Mouse (Mus musculus): ENCODE results near the gene S1pr5.
"Not testable (repeated sequence)": the region's sequence is repeated elsewhere in the genome, so short reads cannot be mapped to it uniquely, and the experiment has no call there.

The S1pr5 gene

GRCm38 (mm10) chr9:21248326-21248725 is at the start of gene S1pr5:
Gene S1pr5, minus strand, starts transcription at chr9:21248443.
- DNase-seq (ENCODE audit: low spot score in 2 of 2), result peak; percentile 31 to 49

GRCm38 (mm10) chr9:21292271-21292670 is 44.0 kb upstream of the S1pr5 start:
- DNase-seq (ENCODE audit: low spot score in 2 of 2), result no peak

GRCm38 (mm10) chr9:21291868-21292267 is 43.6 kb upstream of the S1pr5 start:
- DNase-seq (ENCODE audit: low spot score in 2 of 2), result not testable (repeated sequence)

- DNase-seq (ENCODE audit: low spot score in 2 of 2), result peak; percentile 100
Measured at GRCm38 (mm10) chr9:21291022-21291787, 43.0 kb upstream of the S1pr5 start, which contains the start of gene Cdkn2d. Gene Cdkn2d, minus strand, starts transcription at chr9:21291407.

GRCm38 (mm10) chr9:21290589-21290988 is 42.3 kb upstream of the S1pr5 start:
- no peak for DNase-seq (ENCODE audit: low spot score in 2 of 2)

GRCm38 (mm10) chr9:21289337-21289671 is 41.1 kb upstream of the S1pr5 start:
- no peak for DNase-seq (ENCODE audit: low spot score in 2 of 2)

- DNase-seq (ENCODE audit: low spot score in 2 of 2), result peak; percentile 73 to 76
Measured at GRCm38 (mm10) chr9:21288404-21289336, 40.4 kb upstream of the S1pr5 start.

GRCm38 (mm10) chr9:21287571-21288402 is 39.5 kb upstream of the S1pr5 start, which contains the start of gene Kri1:
Gene Kri1, minus strand, starts transcription at chr9:21287969.
- DNase-seq (ENCODE audit: low spot score in 2 of 2), result peak; percentile 96

GRCm38 (mm10) chr9:21286753-21287152 is 38.5 kb upstream of the S1pr5 start:
- peak in 1 of 2 experiments; percentile 23 for DNase-seq (ENCODE audit: low spot score in 2 of 2)

- no peak for DNase-seq (ENCODE audit: low spot score in 2 of 2)
Measured at GRCm38 (mm10) chr9:21283994-21284393, 35.8 kb upstream of the S1pr5 start.

GRCm38 (mm10) chr9:21283591-21283990 is 35.3 kb upstream of the S1pr5 start:
- DNase-seq (ENCODE audit: low spot score in 2 of 2), result no peak

- DNase-seq (ENCODE audit: low spot score in 2 of 2), result no peak
Measured at GRCm38 (mm10) chr9:21277776-21278175, 29.5 kb upstream of the S1pr5 start.

GRCm38 (mm10) chr9:21276307-21276706 is 28.1 kb upstream of the S1pr5 start:
- DNase-seq (ENCODE audit: low spot score in 2 of 2), result no peak

- DNase-seq (ENCODE audit: low spot score in 2 of 2), result no peak
Measured at GRCm38 (mm10) chr9:21275727-21276126, 27.5 kb upstream of the S1pr5 start.

- no peak for DNase-seq (ENCODE audit: low spot score in 2 of 2)
Measured at GRCm38 (mm10) chr9:21275013-21275710, 26.9 kb upstream of the S1pr5 start.

- no peak for DNase-seq (ENCODE audit: low spot score in 2 of 2)
Measured at GRCm38 (mm10) chr9:21274336-21274735, 26.1 kb upstream of the S1pr5 start.

- DNase-seq (ENCODE audit: low spot score in 2 of 2), result no peak
Measured at GRCm38 (mm10) chr9:21273520-21274228, 25.4 kb upstream of the S1pr5 start.

- no peak for DNase-seq (ENCODE audit: low spot score in 2 of 2)
Measured at GRCm38 (mm10) chr9:21273094-21273493, 24.9 kb upstream of the S1pr5 start.

- no peak for DNase-seq (ENCODE audit: low spot score in 2 of 2)
Measured at GRCm38 (mm10) chr9:21272391-21272790, 24.1 kb upstream of the S1pr5 start.

- DNase-seq (ENCODE audit: low spot score in 2 of 2), result not testable (repeated sequence)
Measured at GRCm38 (mm10) chr9:21269590-21269989, 21.3 kb upstream of the S1pr5 start.

Data from natural killer cell, adult 2 months (primary cell).